Mouse (Mus musculus) limb, embryonic 12.5 days (tissue): ENCODE measurements around the gene Rnf181. TPM values are rescaled to one million over a fixed set of nuclear protein-coding genes. Genes with fewer than 3 reads are reported as not detected.

Experiments used
- ATAC-seq: fragments of 200-750 bp; cut with Nextera tagmentation; 2 replicates; pipeline ENCODE4 v1.8.0; 2017; ENCODE audit warnings: low read depth, moderate TSS enrichment; ENCODE audit not compliant: insufficient number of reproducible peaks, insufficient read depth, low FRiP score, low TSS enrichment
- H3K27ac ChIP-seq: fragments of 300-500 bp; sonication (generic); 2 replicates; pipeline ENCODE4 v1.5.1; 2016; ENCODE audit warnings: mild to moderate bottlenecking, moderate library complexity
- H3K27me3 ChIP-seq: fragments of 300-500 bp; sonication (generic); 2 replicates; pipeline ENCODE4 v1.6.1; 2016; ENCODE audit warnings: mild to moderate bottlenecking, moderate library complexity
- H3K36me3 ChIP-seq: fragments of 300-500 bp; sonication (generic); 2 replicates; pipeline ENCODE4 v1.6.1; 2016; ENCODE audit warnings: mild to moderate bottlenecking, moderate library complexity
- H3K4me1 ChIP-seq: fragments of 300-500 bp; sonication (generic); replicated peaks from 2 replicates; pipeline ENCODE4 v1.6.1; 2016
- H3K4me2 ChIP-seq: fragments of 300-500 bp; sonication (generic); 2 replicates; pipeline ENCODE4 v1.6.1; 2016; ENCODE audit warnings: mild to moderate bottlenecking, moderate library complexity
- H3K4me3 ChIP-seq: fragments of 300-500 bp; sonication (generic); replicated peaks from 2 replicates; pipeline ENCODE4 v1.5.1; 2016; ENCODE audit warnings: mild to moderate bottlenecking
- H3K9ac ChIP-seq: fragments of 300-500 bp; sonication (generic); replicated peaks from 2 replicates; pipeline ENCODE4 v1.6.1; 2016; ENCODE audit warnings: mild to moderate bottlenecking, moderate library complexity
- H3K9me3 ChIP-seq: fragments of 300-500 bp; sonication (generic); 2 replicates; pipeline ENCODE4 v1.6.1; 2016; ENCODE audit warnings: mild to moderate bottlenecking, moderate library complexity
- WGBS: fragments of 180-500 bp; shearing (Covaris S2); methylation state at CpG from one replicate; pipeline ENCODE4 v1.1.7; 2016; 5-methylcytosine and 5-hydroxymethylcytosine counted together
- polyA plus RNA-seq: library from polyadenylated mRNA; unstranded; fragments of >200 nt; fragmentation: Nextera tagmentation; extraction: Ambion mirVana; gene quantifications from 2 replicates; pipeline ENCODE4 v1.2.1, GENCODE M21; 2016

Rnf181 gene
- polyA plus RNA-seq, 1 experiment from 2014 or later = 93.4 TPM

DNA sequence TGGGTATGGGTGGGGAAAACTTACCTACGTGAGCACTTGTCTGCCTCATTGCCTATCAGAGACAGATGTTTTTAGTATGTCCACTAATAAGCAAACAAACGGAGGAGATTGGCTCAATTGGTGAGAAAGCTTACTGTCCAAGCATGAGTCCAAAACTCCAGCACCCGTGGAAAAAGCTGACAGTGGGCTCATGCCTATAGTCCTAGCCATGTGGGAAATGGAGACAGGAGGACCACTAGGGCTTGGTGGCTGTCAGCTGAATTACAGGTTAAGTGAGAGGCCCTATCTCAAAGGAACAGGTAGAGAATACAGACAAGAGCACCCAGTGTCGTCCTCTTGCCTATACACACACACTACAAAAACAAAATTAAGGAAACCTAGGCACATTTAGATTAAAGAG lies 20.5 kb downstream of the Rnf181 start:
- no peak overlapping the region for H3K27ac ChIP-seq
- H3K4me1 ChIP-seq = peaks cover 23% of the 10 kb centered on the region
- H3K4me2 ChIP-seq = peak overlapping the region; percentile 83
- H3K9me3 ChIP-seq = no peaks in the 10 kb centered on the region
- no peak overlapping the region for H3K9ac ChIP-seq
- ATAC-seq = no peak
- peaks cover 32% of the 10 kb centered on the region for H3K36me3 ChIP-seq
- WGBS = 80% methylated on average over 4 of the region's 4 CpGs
- no peak overlapping the region for H3K4me3 ChIP-seq
- H3K27me3 ChIP-seq = no peaks in the 10 kb centered on the region

DNA sequence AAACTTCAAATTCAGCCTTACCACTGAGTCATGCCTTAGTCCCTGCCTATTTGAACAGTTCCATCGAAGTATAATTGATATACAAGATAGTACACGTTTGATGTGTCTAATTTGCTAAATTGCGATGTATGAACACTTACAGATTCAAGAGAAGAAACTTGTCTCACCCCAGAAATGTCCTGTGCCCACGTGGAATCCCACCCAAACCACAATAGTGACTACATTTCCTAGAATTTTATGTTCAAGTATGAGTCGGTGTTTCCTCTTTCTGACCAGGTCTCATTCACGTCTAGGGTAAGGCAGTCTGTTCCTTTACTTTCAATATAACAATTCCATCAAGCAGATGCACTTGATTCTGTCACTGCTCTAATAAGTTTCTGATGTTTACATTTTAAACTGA lies 21.1 kb downstream of the Rnf181 start:
- Histone ChIP-seq H3K4me2 (peak overlapping the region; percentile 90), H3K4me3 (peak overlapping the region; percentile 86; the same call in 1 of the 2 replicates), H3K27me3 (no peaks in the 10 kb centered on the region), H3K27ac (no peak overlapping the region), H3K4me1 (peaks cover 23% of the 10 kb centered on the region), H3K36me3 (peaks cover 27% of the 10 kb centered on the region), H3K9ac (no peak overlapping the region), H3K9me3 (no peaks in the 10 kb centered on the region)
- ATAC-seq = no peak
- 51% methylated on average over 6 of the region's 6 CpGs for WGBS

DNA sequence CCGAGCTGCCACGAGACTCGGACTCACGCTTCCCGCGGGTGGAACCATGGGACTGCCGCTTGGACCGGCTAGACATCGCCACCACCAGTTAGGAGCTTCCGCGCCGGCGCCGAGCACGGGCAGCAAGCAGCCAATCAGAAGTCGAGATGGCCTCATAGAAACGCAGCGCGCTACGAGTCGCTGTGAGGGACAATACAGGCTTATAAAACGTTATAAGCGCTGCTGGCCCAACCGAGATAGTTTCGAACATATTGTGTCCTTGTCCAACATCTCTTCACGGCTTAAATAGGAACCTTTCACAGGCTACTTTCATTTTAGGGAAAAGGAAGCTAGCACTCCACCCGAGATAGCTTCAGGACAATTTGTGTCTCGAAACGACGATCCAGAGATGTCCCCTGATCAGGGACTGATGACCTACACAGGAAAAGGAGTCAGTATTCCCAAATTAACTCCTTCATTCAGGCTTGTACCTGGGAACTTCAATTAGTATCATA lies 21.6 kb downstream of the Rnf181 start, which contains the start of gene Usp39:
Usp39 (minus strand) TSS at position 111 of the 494 bp plus-strand sequence.
- Histone ChIP-seq H3K4me1 (peaks cover 23% of the 10 kb centered on the region), H3K4me2 (peak within 1 kb of the TSS; percentile 90), H3K9ac (peak within 1 kb of the TSS; percentile 91), H3K36me3 (peaks cover 22% of the 10 kb centered on the region), H3K4me3 (peak within 1 kb of the TSS; percentile 86), H3K27ac (peak within 1 kb of the TSS; percentile 59; the same call in 1 of the 2 replicates), H3K9me3 (no peaks in the 10 kb centered on the region), H3K27me3 (no peaks in the 10 kb centered on the region)
- no peak for ATAC-seq
- WGBS = under 1% methylated on average over 30 of the region's 30 CpGs

DNA sequence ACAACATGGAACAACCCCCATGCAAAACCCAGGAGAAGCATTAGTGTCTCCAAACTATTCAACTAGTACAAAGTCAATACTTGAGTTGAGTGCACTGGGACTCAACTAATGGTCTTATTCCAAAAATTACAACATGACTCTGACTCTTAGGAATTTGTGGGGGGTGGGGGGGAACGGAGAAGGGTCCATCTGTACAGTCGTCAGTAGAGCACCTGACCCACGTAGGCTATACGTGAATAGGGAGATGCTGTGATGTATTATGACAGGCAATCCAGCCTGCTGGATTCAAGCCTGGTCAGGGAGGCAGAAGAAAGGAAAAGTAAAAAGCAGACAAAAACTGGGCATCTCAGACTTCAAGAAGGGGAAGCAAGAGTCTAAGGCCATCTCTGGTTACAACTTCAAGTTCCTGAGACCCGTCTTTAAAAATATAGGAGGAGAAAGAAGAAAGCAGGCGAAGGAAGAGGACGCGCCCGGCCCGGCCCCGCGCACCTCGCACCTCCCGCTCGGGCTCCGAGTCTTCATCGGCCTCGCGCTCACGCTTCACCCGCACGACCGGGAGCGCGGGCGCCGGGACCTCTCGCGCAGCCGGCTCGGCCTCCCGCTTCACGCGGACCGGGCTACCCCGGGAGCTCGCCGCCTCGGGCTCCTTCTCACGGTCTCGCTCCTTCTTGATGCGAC lies 22.2 kb downstream of the Rnf181 start:
- H3K9ac ChIP-seq = peak overlapping the region; percentile 91
- peak overlapping the region; percentile 59; the same call in 1 of the 2 replicates for H3K27ac ChIP-seq
- WGBS = under 1% methylated on average over 42 of the region's 42 CpGs
- H3K9me3 ChIP-seq = no peaks in the 10 kb centered on the region
- H3K4me1 ChIP-seq = peaks cover 23% of the 10 kb centered on the region
- ATAC-seq = no peak
- no peaks in the 10 kb centered on the region for H3K27me3 ChIP-seq
- peak overlapping the region; percentile 90 for H3K4me2 ChIP-seq
- H3K36me3 ChIP-seq = peaks cover 22% of the 10 kb centered on the region
- H3K4me3 ChIP-seq = peak overlapping the region; percentile 86

DNA sequence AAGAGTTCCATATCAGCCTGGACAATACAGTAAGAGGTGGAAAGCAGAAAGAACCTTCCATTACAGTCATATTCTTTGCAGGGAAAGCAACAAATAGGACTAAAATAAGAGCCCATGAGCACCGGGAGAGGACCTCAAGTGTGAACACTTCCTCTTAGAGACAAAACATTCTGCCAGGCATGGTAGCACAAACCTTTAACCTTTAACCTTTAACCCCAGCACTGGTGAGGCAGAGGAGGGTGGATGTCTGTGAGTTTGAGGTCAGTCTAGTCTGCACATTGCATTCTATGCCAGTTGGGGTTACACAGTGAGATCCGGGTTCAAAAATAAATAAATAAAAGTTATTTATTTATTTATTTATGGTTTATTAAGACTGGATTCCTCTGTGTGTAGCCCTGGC lies 26.3 kb downstream of the Rnf181 start:
- no peak overlapping the region for H3K27ac ChIP-seq
- no peaks in the 10 kb centered on the region for H3K27me3 ChIP-seq
- ATAC-seq = no peak
- H3K4me3 ChIP-seq = no peak overlapping the region
- peaks cover 11% of the 10 kb centered on the region for H3K4me1 ChIP-seq
- H3K36me3 ChIP-seq = peaks cover 50% of the 10 kb centered on the region
- WGBS = 71% methylated on average over 2 of the region's 2 CpGs
- H3K9ac ChIP-seq = no peak overlapping the region
- H3K4me2 ChIP-seq = no peak overlapping the region
- H3K9me3 ChIP-seq = no peaks in the 10 kb centered on the region

DNA sequence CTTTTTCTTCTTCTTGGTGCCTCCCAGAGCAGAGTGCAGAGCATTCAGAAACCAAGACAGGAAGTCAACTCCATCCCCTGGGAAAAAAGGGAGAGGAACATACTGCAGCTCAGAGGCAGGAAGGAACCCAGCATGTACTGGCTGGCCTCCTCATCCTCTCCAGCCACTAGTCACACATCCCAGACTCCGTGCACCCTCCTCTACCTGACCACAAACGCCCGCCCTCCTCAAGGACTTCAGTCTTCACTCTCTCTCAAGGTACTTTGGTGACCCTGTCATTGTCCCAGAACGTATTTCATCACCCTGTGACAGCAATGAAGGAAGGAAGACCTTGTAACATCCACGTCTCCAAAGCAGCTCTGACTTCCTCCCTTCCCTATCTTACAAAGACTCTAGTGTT lies 33.6 kb downstream of the Rnf181 start:
- no peak overlapping the region for H3K4me3 ChIP-seq
- no peak overlapping the region for H3K4me2 ChIP-seq
- WGBS = 88% methylated on average over 5 of the region's 5 CpGs
- no peaks in the 10 kb centered on the region for H3K4me1 ChIP-seq
- H3K27me3 ChIP-seq = no peaks in the 10 kb centered on the region
- no peak for ATAC-seq
- H3K9ac ChIP-seq = no peak overlapping the region
- H3K9me3 ChIP-seq = no peaks in the 10 kb centered on the region
- H3K36me3 ChIP-seq = peaks cover 97% of the 10 kb centered on the region
- H3K27ac ChIP-seq = no peak overlapping the region

DNA sequence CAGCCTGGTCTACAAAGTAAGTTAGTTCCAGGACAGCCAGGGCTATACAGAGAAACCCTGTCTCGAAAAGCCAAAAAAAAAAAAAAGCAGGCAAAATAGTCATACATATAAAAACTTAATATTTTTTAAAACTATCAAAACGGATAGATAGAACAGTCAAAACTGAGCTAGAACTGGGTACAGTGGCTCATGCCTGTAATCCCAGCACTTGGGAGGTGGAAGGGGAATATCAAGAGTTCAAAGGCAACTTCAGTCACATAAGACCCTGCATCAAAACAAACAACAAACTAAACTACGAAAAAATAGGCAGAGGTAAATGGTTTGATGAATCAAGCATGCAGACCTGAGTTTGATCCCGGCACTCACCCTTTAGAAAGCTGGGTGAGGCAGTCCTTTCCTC lies 36.6 kb downstream of the Rnf181 start:
- Histone ChIP-seq H3K4me2 (no peak overlapping the region), H3K4me1 (no peaks in the 10 kb centered on the region), H3K27ac (no peak overlapping the region), H3K4me3 (no peak overlapping the region), H3K27me3 (no peaks in the 10 kb centered on the region), H3K9me3 (no peaks in the 10 kb centered on the region), H3K9ac (no peak overlapping the region), H3K36me3 (peaks cover 97% of the 10 kb centered on the region)
- ATAC-seq = no peak
- WGBS = 89% methylated on average over 4 of the region's 4 CpGs

DNA sequence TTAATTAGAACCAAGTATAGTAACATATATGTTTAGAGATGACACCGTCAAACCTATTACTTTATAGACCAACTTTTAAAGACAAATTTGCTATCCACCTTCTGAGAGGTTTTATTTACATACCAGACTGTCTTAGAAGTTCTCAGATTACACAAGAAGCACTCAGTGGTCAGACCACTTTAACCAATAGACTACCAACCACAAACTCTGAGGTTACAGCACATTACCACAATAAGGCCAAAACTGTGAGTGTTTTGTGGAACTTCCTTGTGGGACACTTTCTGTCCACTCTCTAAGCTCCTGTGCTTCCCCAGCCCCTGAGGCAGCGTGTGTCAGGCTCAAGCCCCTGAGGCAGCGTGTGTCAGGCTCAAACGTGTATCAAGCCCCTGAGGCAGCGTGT lies 37.7 kb downstream of the Rnf181 start:
- H3K36me3 ChIP-seq = peaks cover 97% of the 10 kb centered on the region

DNA sequence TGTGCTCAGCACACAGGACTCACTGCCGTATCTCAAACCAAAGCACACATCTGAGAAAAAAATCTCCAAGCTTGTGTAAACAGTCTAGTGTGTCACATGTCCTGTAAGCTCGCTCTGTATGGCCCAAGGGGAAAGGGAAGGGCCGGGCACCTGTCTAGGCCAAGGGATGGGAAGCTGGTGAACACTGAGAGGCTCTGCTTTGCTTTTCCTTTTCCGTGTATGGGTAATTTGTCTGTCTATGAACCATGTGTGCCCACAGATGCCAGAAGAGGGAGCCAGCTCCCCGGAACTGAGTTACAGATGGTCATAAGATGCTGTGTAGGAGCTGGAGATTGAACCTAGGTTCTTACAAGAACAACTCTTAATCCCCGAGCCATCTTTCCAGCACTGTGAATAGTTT lies 40.5 kb downstream of the Rnf181 start:
- Histone ChIP-seq H3K4me1 (no peaks in the 10 kb centered on the region), H3K4me3 (no peak overlapping the region), H3K9ac (no peak overlapping the region), H3K4me2 (no peak overlapping the region), H3K27me3 (no peaks in the 10 kb centered on the region), H3K36me3 (peaks cover 96% of the 10 kb centered on the region), H3K27ac (no peak overlapping the region), H3K9me3 (no peaks in the 10 kb centered on the region)
- ATAC-seq = no peak
- 79% methylated on average over 6 of the region's 6 CpGs for WGBS

More for the DNA sequence above, 37.7 kb downstream of the Rnf181 start:
- H3K27me3 ChIP-seq = no peaks in the 10 kb centered on the region
- 90% methylated on average over 5 of the region's 5 CpGs for WGBS
- no peak overlapping the region for H3K4me3 ChIP-seq
- H3K4me1 ChIP-seq = no peaks in the 10 kb centered on the region
- H3K4me2 ChIP-seq = no peak overlapping the region
- no peak overlapping the region for H3K27ac ChIP-seq
- no peaks in the 10 kb centered on the region for H3K9me3 ChIP-seq
- no peak overlapping the region for H3K9ac ChIP-seq
- ATAC-seq = no peak

DNA sequence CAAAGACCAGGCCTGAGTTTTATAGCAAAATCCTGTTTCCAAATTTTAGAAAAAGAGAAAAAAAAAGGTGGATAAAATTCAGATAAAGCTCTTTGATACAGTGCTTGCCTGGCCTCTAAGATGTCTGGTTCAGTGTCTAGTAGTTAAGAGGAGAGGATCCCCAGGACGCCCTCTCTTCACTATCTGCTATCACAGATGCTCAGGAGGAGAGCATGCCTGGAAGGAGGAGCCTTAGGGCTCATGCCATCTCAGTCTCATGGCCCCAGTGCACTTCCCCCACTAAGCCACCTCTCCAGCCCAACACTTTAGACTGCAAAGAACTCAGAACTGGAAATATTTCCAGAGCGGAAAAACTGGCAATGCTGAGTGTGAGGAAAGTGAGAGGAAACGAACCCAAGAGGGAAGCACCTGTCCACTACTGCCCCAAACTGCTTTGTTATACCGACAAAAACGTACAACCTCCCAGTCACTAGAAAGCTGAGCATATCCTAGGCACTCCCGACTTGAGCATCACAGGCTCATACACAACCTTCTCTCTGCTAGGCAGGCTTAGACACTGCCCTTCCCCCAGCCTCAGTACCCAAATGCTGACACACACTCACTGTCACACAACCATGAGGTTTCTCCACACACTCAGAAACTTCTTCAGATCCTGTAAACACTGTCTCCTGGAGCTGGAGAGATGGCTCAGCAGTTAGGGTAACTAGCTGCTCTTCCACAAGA lies 42.8 kb downstream of the Rnf181 start:
- WGBS = 93% methylated on average over 6 of the region's 6 CpGs
- Histone ChIP-seq H3K9me3 (no peaks in the 10 kb centered on the region), H3K4me1 (no peaks in the 10 kb centered on the region), H3K4me2 (no peak overlapping the region), H3K4me3 (no peak overlapping the region), H3K9ac (no peak overlapping the region), H3K36me3 (peaks cover 98% of the 10 kb centered on the region), H3K27me3 (no peaks in the 10 kb centered on the region), H3K27ac (no peak overlapping the region)
- ATAC-seq = no peak

DNA sequence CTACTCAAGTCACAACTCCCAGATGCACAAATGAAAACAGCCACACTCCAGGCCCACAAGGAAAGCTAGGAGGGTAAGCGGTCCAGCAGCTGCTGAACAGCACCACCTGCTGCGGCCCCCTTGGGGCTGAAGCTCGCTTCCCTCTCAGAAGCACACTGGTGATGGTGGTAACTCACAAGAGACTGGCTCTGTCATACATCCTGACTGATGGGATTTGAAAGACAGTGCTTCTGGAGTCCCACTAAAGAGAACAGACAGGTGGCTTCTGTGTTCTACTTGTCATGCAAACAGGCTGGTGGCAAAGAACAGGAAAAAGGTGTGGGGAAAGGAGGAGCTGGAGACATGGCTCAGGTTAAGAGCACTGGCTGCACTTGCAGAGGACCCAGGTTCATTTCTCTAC lies 43.8 kb downstream of the Rnf181 start:
- Histone ChIP-seq H3K9me3 (no peaks in the 10 kb centered on the region), H3K36me3 (peaks cover 98% of the 10 kb centered on the region), H3K27me3 (no peaks in the 10 kb centered on the region), H3K4me3 (no peak overlapping the region), H3K4me1 (no peaks in the 10 kb centered on the region), H3K4me2 (no peak overlapping the region), H3K9ac (no peak overlapping the region), H3K27ac (no peak overlapping the region)
- no peak for ATAC-seq
- WGBS = 92% methylated on average over 3 of the region's 3 CpGs
